Mouse (Mus musculus) liver, postnatal 0 days (tissue): ENCODE data around the gene Tmem219. TPM values are rescaled to one million over a fixed set of nuclear protein-coding genes. Genes with fewer than 3 reads are reported as not detected.
A peak's percentile ranks its signal among the peaks of the same experiment; 100 is the strongest.

Experiments used
- ATAC-seq: fragments of 200-750 bp; cut with Nextera tagmentation; 2 replicates; pipeline ENCODE4 v1.8.0; 2017; ENCODE audit warnings: mild to moderate bottlenecking, moderate library complexity
- DNase-seq: peaks from one replicate; pipeline ENCODE4 v3.0.0-alpha.2; 2016
- H3K27ac ChIP-seq: fragments of 300-500 bp; sonication (generic); 2 replicates; pipeline ENCODE4 v1.5.1; 2014; ENCODE audit warnings: antibody characterized with exemption, moderate library complexity, mild to moderate bottlenecking, low read depth
- H3K27me3 ChIP-seq: fragments of 300-500 bp; sonication (generic); 2 replicates; pipeline ENCODE4 v1.6.1; 2014; ENCODE audit warnings: low read length, control low read depth, mixed read lengths; ENCODE audit not compliant: insufficient read depth
- H3K36me3 ChIP-seq: fragments of 300-500 bp; sonication (generic); replicated peaks from 2 replicates; pipeline ENCODE4 v1.6.1; 2014; ENCODE audit warnings: mild to moderate bottlenecking, control low read depth, low read length, moderate library complexity, mixed read lengths; ENCODE audit not compliant: insufficient read depth
- H3K4me1 ChIP-seq: fragments of 300-500 bp; sonication (generic); 2 replicates; pipeline ENCODE4 v1.6.1; 2014; ENCODE audit warnings: antibody characterized with exemption, mild to moderate bottlenecking, control low read depth; ENCODE audit not compliant: insufficient read depth
- H3K4me2 ChIP-seq: fragments of 300-500 bp; sonication (generic); 2 replicates; pipeline ENCODE4 v1.6.1; 2014; ENCODE audit warnings: low read depth, mild to moderate bottlenecking, low read length, moderate library complexity, mixed read lengths
- H3K4me3 ChIP-seq: fragments of 300-500 bp; sonication (generic); 2 replicates; pipeline ENCODE4 v1.5.1; 2014; ENCODE audit warnings: low read depth, low read length
- H3K9ac ChIP-seq: fragments of 300-500 bp; sonication (generic); replicated peaks from 2 replicates; pipeline ENCODE4 v1.6.1; 2014; ENCODE audit warnings: mild to moderate bottlenecking, moderate library complexity
- H3K9me3 ChIP-seq: fragments of 300-500 bp; sonication (generic); 2 replicates; pipeline ENCODE4 v1.6.1; 2016; ENCODE audit warnings: mild to moderate bottlenecking, control low read depth, low read length, mixed read lengths
- CTCF ChIP-seq: sonication (generic); IDR thresholded peaks from 2 replicates; pipeline ENCODE4 v1.5.1; 2016; ENCODE audit warnings: antibody characterized with exemption, low read depth
- EP300 ChIP-seq: IDR thresholded peaks from 2 replicates; pipeline ENCODE4 v1.6.1; 2016; ENCODE audit warnings: antibody characterized with exemption, low read depth, mild to moderate bottlenecking
- WGBS: fragments of 180-500 bp; shearing (Covaris S2); extraction: QIAGEN DNeasy Blood & Tissue Kit; methylation state at CpG from one replicate; pipeline ENCODE4 v1.1.7; 2014; ENCODE audit not compliant: insufficient replicate concordance; 5-methylcytosine and 5-hydroxymethylcytosine counted together
- polyA plus RNA-seq: library from polyadenylated mRNA; unstranded; fragments of >200 nt; fragmentation: Nextera tagmentation; extraction: Ambion mirVana; gene quantifications from 2 replicates; pipeline ENCODE4 v1.2.1, GENCODE M21; 2015

Tmem219 gene
- polyA plus RNA-seq, 1 experiment from 2014 or later = 35.6 TPM

DNA sequence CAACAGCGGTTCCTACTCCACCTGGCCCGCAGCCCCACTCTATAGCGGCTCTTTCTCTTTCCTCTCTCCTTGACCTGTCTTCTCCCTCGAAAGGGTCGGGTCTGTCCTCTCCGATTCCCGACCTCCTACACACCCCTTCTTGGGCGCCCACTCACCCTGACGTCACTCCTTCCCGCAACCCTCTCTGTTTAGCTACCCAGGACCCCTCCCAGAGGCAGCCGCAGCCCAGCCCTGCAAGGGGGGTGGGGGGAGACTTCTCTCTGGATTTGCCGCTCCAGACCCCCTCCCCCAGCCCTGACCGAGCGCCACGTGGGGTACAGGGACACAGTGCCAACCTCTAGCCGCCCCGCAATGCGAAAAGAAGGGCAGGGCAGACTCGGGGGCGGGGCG is 26.7 kb upstream of the Tmem219 start, which contains the start of gene Asphd1:
Gene Asphd1, minus strand, starts transcription at position 180 of the 390 bp plus-strand sequence.
- peak; percentile 50; the same call in 1 of the 2 replicates for ATAC-seq
- WGBS = 2% methylated on average over 19 of the region's 21 CpGs
- no peak for DNase-seq
- peaks cover 31% of the 10 kb centered on the region for H3K27me3 ChIP-seq
- peaks cover 16% of the 10 kb centered on the region for H3K4me1 ChIP-seq
- H3K9ac ChIP-seq = no peak within 1 kb of the TSS
- 0 out of 2 replicates have a peak, but pooled peaks cover 3% of the 10 kb centered on the region for H3K36me3 ChIP-seq
- H3K27ac ChIP-seq = no peak within 1 kb of the TSS
- H3K4me3 ChIP-seq = peak within 1 kb of the TSS; percentile 46
- no peaks in the 10 kb centered on the region for H3K9me3 ChIP-seq
- peak within 1 kb of the TSS; percentile 81 for H3K4me2 ChIP-seq
- no peak for TF ChIP-seq CTCF
- TF ChIP-seq EP300 = no peak

GRCm38 (mm10) chr7:126948626-126949025 is 25.9 kb upstream of the Tmem219 start:
- peaks cover 31% of the 10 kb centered on the region for H3K27me3 ChIP-seq
- ATAC-seq (no peak), DNase-seq (no peak)
- peaks cover 6% of the 10 kb centered on the region; the same call in 1 of the 2 replicates for H3K36me3 ChIP-seq
- peaks cover 16% of the 10 kb centered on the region for H3K4me1 ChIP-seq
- no peak overlapping the region for H3K27ac ChIP-seq
- no peak overlapping the region for H3K9ac ChIP-seq
- no peak overlapping the region for H3K4me3 ChIP-seq
- 82% methylated on average over 10 of the region's 10 CpGs for WGBS
- no peaks in the 10 kb centered on the region for H3K9me3 ChIP-seq
- no peak for TF ChIP-seq CTCF
- no peak for TF ChIP-seq EP300
- H3K4me2 ChIP-seq = no peak overlapping the region

DNA sequence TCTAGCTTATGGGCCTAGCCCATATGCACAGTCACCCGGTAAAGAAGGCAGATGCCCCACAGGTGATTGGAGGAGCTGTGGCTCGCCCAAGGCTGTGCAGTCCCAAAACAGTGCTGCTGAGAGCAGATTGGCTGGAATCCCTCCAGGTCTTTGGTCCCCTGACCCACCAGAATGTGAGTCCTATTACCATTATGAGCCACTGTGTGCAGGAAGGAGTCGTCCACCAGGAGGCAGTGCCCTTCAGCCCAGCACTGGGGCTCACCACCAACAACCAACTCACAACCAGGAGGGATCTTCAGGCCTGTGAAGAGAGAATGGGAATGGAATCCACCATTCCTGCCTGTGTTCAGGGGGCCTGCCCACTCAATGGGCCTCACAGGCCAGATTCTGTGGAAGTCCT is 23.8 kb upstream of the Tmem219 start:
- Histone ChIP-seq H3K4me2 (no peak overlapping the region), H3K36me3 (peaks cover 8% of the 10 kb centered on the region; the same call in 1 of the 2 replicates), H3K9me3 (no peaks in the 10 kb centered on the region), H3K4me1 (peaks cover 16% of the 10 kb centered on the region), H3K4me3 (no peak overlapping the region), H3K27me3 (peaks cover 22% of the 10 kb centered on the region), H3K27ac (no peak overlapping the region), H3K9ac (no peak overlapping the region)
- ATAC-seq = no peak
- TF ChIP-seq CTCF = peak; percentile 81
- no peak for TF ChIP-seq EP300
- peak; percentile 55 for DNase-seq
- WGBS = 49% methylated on average over 3 of the region's 3 CpGs

- DNase-seq (no peak), ATAC-seq (no peak)
- H3K27ac ChIP-seq = no peak overlapping the region
- peaks cover 12% of the 10 kb centered on the region; the same call in 1 of the 2 replicates for H3K36me3 ChIP-seq
- no peaks in the 10 kb centered on the region for H3K4me1 ChIP-seq
- H3K9ac ChIP-seq = no peak overlapping the region
- 73% methylated on average over 5 of the region's 5 CpGs for WGBS
- no peak for TF ChIP-seq CTCF
- TF ChIP-seq EP300 = no peak
- no peak overlapping the region for H3K4me3 ChIP-seq
- no peaks in the 10 kb centered on the region for H3K9me3 ChIP-seq
- H3K4me2 ChIP-seq = no peak overlapping the region
- H3K27me3 ChIP-seq = no peaks in the 10 kb centered on the region
These were observed 19.1 kb upstream of the Tmem219 start for GRCm38 (mm10) chr7:126941801-126942200.

- ATAC-seq (no peak), DNase-seq (no peak)
- H3K27me3 ChIP-seq = no peaks in the 10 kb centered on the region
- H3K36me3 ChIP-seq = peaks cover 12% of the 10 kb centered on the region; the same call in 1 of the 2 replicates
- H3K9me3 ChIP-seq = no peaks in the 10 kb centered on the region
- no peak overlapping the region for H3K4me2 ChIP-seq
- 53% methylated on average over 6 of the region's 6 CpGs for WGBS
- no peak overlapping the region for H3K27ac ChIP-seq
- H3K4me1 ChIP-seq = no peaks in the 10 kb centered on the region
- TF ChIP-seq EP300 = no peak
- TF ChIP-seq CTCF = no peak
- no peak overlapping the region for H3K9ac ChIP-seq
- no peak overlapping the region for H3K4me3 ChIP-seq
These were observed 18.5 kb upstream of the Tmem219 start for GRCm38 (mm10) chr7:126941171-126941570.

DNA sequence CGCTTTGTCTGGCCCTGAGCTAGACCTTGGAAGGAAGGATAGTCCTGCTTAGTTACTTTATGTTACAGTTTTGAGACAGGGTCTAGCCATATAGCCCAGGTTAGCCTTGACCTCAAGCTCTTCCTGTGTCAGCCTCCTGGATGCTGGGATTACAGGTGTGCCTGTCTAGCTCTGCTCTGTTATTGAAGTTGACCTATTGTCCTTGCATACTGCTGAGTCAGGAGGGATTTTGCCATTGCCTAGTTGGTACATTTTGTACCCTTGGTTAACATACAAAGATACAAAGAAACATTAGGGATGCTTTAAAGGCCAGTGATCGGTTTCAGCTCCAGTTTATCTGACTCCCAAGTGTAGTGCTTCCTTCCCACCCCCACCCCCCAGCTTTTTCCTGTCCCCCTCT is 9.9 kb upstream of the Tmem219 start:
- Histone ChIP-seq H3K4me2 (no peak overlapping the region), H3K27ac (peak overlapping the region; percentile 29; the same call in 1 of the 2 replicates), H3K9me3 (no peaks in the 10 kb centered on the region), H3K9ac (no peak overlapping the region), H3K27me3 (no peaks in the 10 kb centered on the region), H3K36me3 (peaks cover 8% of the 10 kb centered on the region; the same call in 1 of the 2 replicates), H3K4me3 (no peak overlapping the region), H3K4me1 (peaks cover 14% of the 10 kb centered on the region)
- WGBS = 76% methylated on average over 2 of the region's 2 CpGs
- ATAC-seq = no peak
- no peak for DNase-seq
- TF ChIP-seq EP300 (peak; percentile 36; the same call in 1 of the 2 replicates), CTCF (no peak)
